Mouse (Mus musculus) hematopoietic stem cell, adult 5-6 weeks (primary cell): ENCODE measurements around the gene Fhl4. TPM values are rescaled to one million over a fixed set of nuclear protein-coding genes. Genes with fewer than 3 reads are reported as not detected.

Source experiments
- total RNA-seq: library from RNA; stranded (forward); fragments of 172-1452, 232-1000 nt; gene quantifications from 2 replicates; pipeline ENCODE4 v1.2.3, GENCODE M21; 2017

Gene Fhl4
- total RNA-seq, 1 experiment from 2014 or later: 2.7 TPM

Other genes starting within 250 kb of the Fhl4 start
- gene Ric8b, start 184.9 kb downstream of the Fhl4 start, total RNA-seq: 24.6 and 27.2 TPM in 2 replicates
- gene Tmem263, start 132 bp upstream of the Fhl4 start, total RNA-seq: 21.8 and 26.0 TPM in 2 replicates
- gene Mterf2, start 25.5 kb upstream of the Fhl4 start, total RNA-seq: 18.2 and 34.0 TPM in 2 replicates
- gene Cry1, start 82.6 kb upstream of the Fhl4 start, total RNA-seq: 12.4 and 15.2 TPM in 2 replicates